Mouse (Mus musculus) spleen, adult 18-20 months (tissue): Measurements from ENCODE around the gene Slc39a7.

Experiments
- DNase-seq, 2 experiments: peaks; one replicate each; pipeline ENCODE4 v3.0.0; 2022; ENCODE audit warnings: mixed read lengths in 2 of 2

Slc39a7 gene

GRCm38 (mm10) chr17:34031465-34032173 lies at the start of gene Slc39a7, which contains the start of gene Rxrb:
Gene Slc39a7 (minus strand): TSS chr17:34031682.
Gene Rxrb (plus strand): TSS chr17:34031812.
- DNase-seq, result peak; percentile 97 to 98

GRCm38 (mm10) chr17:34079621-34080020 lies 48.1 kb upstream of the Slc39a7 start:
- no peak for DNase-seq

- DNase-seq, result no peak
These were observed 47.5 kb upstream of the Slc39a7 start for GRCm38 (mm10) chr17:34079002-34079401.

GRCm38 (mm10) chr17:34078148-34078547 lies 46.7 kb upstream of the Slc39a7 start:
- no peak for DNase-seq

GRCm38 (mm10) chr17:34077549-34077948 lies 46.1 kb upstream of the Slc39a7 start:
- peak; percentile 32 to 74 for DNase-seq

GRCm38 (mm10) chr17:34075271-34075670 lies 43.8 kb upstream of the Slc39a7 start:
- peak; percentile 37 to 83 for DNase-seq

GRCm38 (mm10) chr17:34072091-34072490 lies 40.6 kb upstream of the Slc39a7 start:
- DNase-seq, result peak in 1 of 2 experiments; percentile 15

- no peak for DNase-seq
These were observed 37.4 kb upstream of the Slc39a7 start for GRCm38 (mm10) chr17:34068864-34069263.

GRCm38 (mm10) chr17:34057224-34057623 lies 25.7 kb upstream of the Slc39a7 start:
- no peak for DNase-seq

GRCm38 (mm10) chr17:34047404-34048050 lies 16.0 kb upstream of the Slc39a7 start:
- no peak for DNase-seq

GRCm38 (mm10) chr17:34045941-34046340 lies 14.5 kb upstream of the Slc39a7 start:
- DNase-seq, result no peak

- DNase-seq, result no peak
These were observed 8.3 kb upstream of the Slc39a7 start for GRCm38 (mm10) chr17:34039562-34040450.

- no peak for DNase-seq
These were observed 7.5 kb upstream of the Slc39a7 start, which contains the start of gene Col11a2 for GRCm38 (mm10) chr17:34038878-34039561. Gene Col11a2 (plus strand): TSS chr17:34039437.

GRCm38 (mm10) chr17:34038440-34038839 lies 7.0 kb upstream of the Slc39a7 start:
- DNase-seq, result no peak

GRCm38 (mm10) chr17:34037241-34037640 lies 5.8 kb upstream of the Slc39a7 start:
- no peak for DNase-seq

- DNase-seq, result no peak
These were observed 5.2 kb upstream of the Slc39a7 start for GRCm38 (mm10) chr17:34036647-34037046.

GRCm38 (mm10) chr17:34035517-34035916 lies 4.0 kb upstream of the Slc39a7 start:
- peak in 1 of 2 experiments; percentile 5 for DNase-seq

GRCm38 (mm10) chr17:34034064-34034463 lies 2.6 kb upstream of the Slc39a7 start:
- DNase-seq, result peak; percentile 45 to 71

GRCm38 (mm10) chr17:34033441-34033840 lies 2.0 kb upstream of the Slc39a7 start:
- peak in 1 of 2 experiments; percentile 25 for DNase-seq

GRCm38 (mm10) chr17:34032806-34033205 lies 1.3 kb upstream of the Slc39a7 start:
- peak in 1 of 2 experiments; percentile 40 for DNase-seq

GRCm38 (mm10) chr17:34032174-34032632 lies 721 bp upstream of the Slc39a7 start:
- peak; percentile 67 to 76 for DNase-seq

- DNase-seq, result no peak
These were observed 588 bp downstream of the Slc39a7 start for GRCm38 (mm10) chr17:34030861-34031326.
